Mouse (Mus musculus) intestine, embryonic 16.5 days (tissue): ENCODE data around the gene Pdia6. TPM values are rescaled to one million over a fixed set of nuclear protein-coding genes. Genes with fewer than 3 reads are reported as not detected.
A peak's percentile ranks its signal among the peaks of the same experiment; 100 is the strongest.

Source experiments
- ATAC-seq: fragments of 200-750 bp; cut with Nextera tagmentation; 2 replicates; pipeline ENCODE4 v1.8.0; 2017; ENCODE audit warnings: moderate TSS enrichment, moderate library complexity
- H3K27ac ChIP-seq: fragments of 300-500 bp; sonication (generic); 2 replicates; pipeline ENCODE4 v1.5.1; 2014; ENCODE audit warnings: mild to moderate bottlenecking, low read length
- H3K27me3 ChIP-seq: fragments of 300-500 bp; sonication (generic); replicated peaks from 2 replicates; pipeline ENCODE4 v1.6.1; 2014; ENCODE audit warnings: low read length, control low read depth, mixed read lengths; ENCODE audit not compliant: control insufficient read depth, insufficient read depth
- H3K36me3 ChIP-seq: fragments of 300-500 bp; sonication (generic); 2 replicates; pipeline ENCODE4 v1.6.1; 2014; ENCODE audit warnings: low read length, control low read depth; ENCODE audit not compliant: control insufficient read depth, insufficient read depth
- H3K4me1 ChIP-seq: fragments of 300-500 bp; sonication (generic); 2 replicates; pipeline ENCODE4 v1.6.1; 2014; ENCODE audit warnings: low read length, control low read depth, mixed read lengths; ENCODE audit not compliant: control insufficient read depth, insufficient read depth
- H3K4me2 ChIP-seq: fragments of 300-500 bp; sonication (generic); 2 replicates; pipeline ENCODE4 v1.6.1; 2014; ENCODE audit warnings: low read depth, low read length, control low read depth
- H3K4me3 ChIP-seq: fragments of 300-500 bp; sonication (generic); 2 replicates; pipeline ENCODE4 v1.5.1; 2014; ENCODE audit warnings: mild to moderate bottlenecking, low read length
- H3K9ac ChIP-seq: fragments of 300-500 bp; sonication (generic); 2 replicates; pipeline ENCODE4 v1.6.1; 2014; ENCODE audit warnings: low read depth, low read length
- H3K9me3 ChIP-seq: fragments of 300-500 bp; sonication (generic); 2 replicates; pipeline ENCODE4 v1.6.1; 2016; ENCODE audit warnings: low read length, control low read depth; ENCODE audit not compliant: control insufficient read depth
- WGBS: fragments of 180-500 bp; shearing (Covaris S2); extraction: QIAGEN DNeasy Blood & Tissue Kit; methylation state at CpG from one replicate; pipeline ENCODE4 v1.1.7; 2014; 5-methylcytosine and 5-hydroxymethylcytosine counted together
- polyA plus RNA-seq: library from polyadenylated mRNA; unstranded; fragments of >200 nt; fragmentation: Nextera tagmentation; extraction: Ambion mirVana; gene quantifications from 2 replicates; pipeline ENCODE4 v1.2.1, GENCODE M21; 2015

Gene Pdia6
- polyA plus RNA-seq, 1 experiment from 2014 or later = 650 TPM

- Histone ChIP-seq H3K36me3 (no peaks in the 10 kb centered on the region), H3K4me3 (no peak overlapping the region), H3K9me3 (no peaks in the 10 kb centered on the region), H3K27me3 (no peaks in the 10 kb centered on the region), H3K4me2 (no peak overlapping the region), H3K9ac (no peak overlapping the region), H3K4me1 (no peaks in the 10 kb centered on the region), H3K27ac (no peak overlapping the region)
- 87% methylated on average over 5 of the region's 5 CpGs for WGBS
- no peak for ATAC-seq
Measured at GRCm38 (mm10) chr12:17316096-17316495, 49.8 kb downstream of the Pdia6 start.

GRCm38 (mm10) chr12:17317970-17318369, 51.6 kb downstream of the Pdia6 start:
- H3K27me3 ChIP-seq = peaks cover 3% of the 10 kb centered on the region; the same call in 1 of the 2 replicates
- WGBS = 62% methylated on average over 4 of the region's 4 CpGs
- H3K27ac ChIP-seq = no peak overlapping the region
- no peaks in the 10 kb centered on the region for H3K9me3 ChIP-seq
- no peak for ATAC-seq
- H3K4me1 ChIP-seq = no peaks in the 10 kb centered on the region
- H3K4me3 ChIP-seq = no peak overlapping the region
- no peaks in the 10 kb centered on the region for H3K36me3 ChIP-seq
- no peak overlapping the region for H3K4me2 ChIP-seq
- H3K9ac ChIP-seq = no peak overlapping the region

GRCm38 (mm10) chr12:17318453-17318852, 52.1 kb downstream of the Pdia6 start:
- H3K9ac ChIP-seq = no peak overlapping the region
- H3K4me3 ChIP-seq = no peak overlapping the region
- H3K27ac ChIP-seq = no peak overlapping the region
- H3K27me3 ChIP-seq = peaks cover 7% of the 10 kb centered on the region; the same call in 1 of the 2 replicates
- H3K4me1 ChIP-seq = no peaks in the 10 kb centered on the region
- WGBS = 74% methylated on average over 3 of the region's 3 CpGs
- no peaks in the 10 kb centered on the region for H3K9me3 ChIP-seq
- H3K36me3 ChIP-seq = no peaks in the 10 kb centered on the region
- ATAC-seq = no peak
- H3K4me2 ChIP-seq = no peak overlapping the region

GRCm38 (mm10) chr12:17324549-17325470, 58.5 kb downstream of the Pdia6 start:
- Histone ChIP-seq H3K4me3 (peak overlapping the region; percentile 48), H3K27ac (no peak overlapping the region), H3K36me3 (no peaks in the 10 kb centered on the region), H3K4me1 (peaks cover 3% of the 10 kb centered on the region; the same call in 1 of the 2 replicates), H3K4me2 (peak overlapping the region; percentile 85), H3K27me3 (peaks cover 26% of the 10 kb centered on the region), H3K9me3 (no peaks in the 10 kb centered on the region), H3K9ac (peak overlapping the region; percentile 48)
- 4% methylated on average over 51 of the region's 51 CpGs for WGBS
- ATAC-seq = peak; percentile 71

- Histone ChIP-seq H3K27ac (no peak within 1 kb of the TSS), H3K4me3 (no peak within 1 kb of the TSS), H3K36me3 (no peaks in the 10 kb centered on the region), H3K4me1 (peaks cover 3% of the 10 kb centered on the region; the same call in 1 of the 2 replicates), H3K9ac (no peak within 1 kb of the TSS), H3K4me2 (no peak within 1 kb of the TSS), H3K27me3 (peaks cover 12% of the 10 kb centered on the region), H3K9me3 (no peaks in the 10 kb centered on the region)
- WGBS = 74% methylated on average over 3 of the region's 3 CpGs
- ATAC-seq = no peak
Measured at GRCm38 (mm10) chr12:17329259-17329658, 62.9 kb downstream of the Pdia6 start, which contains the start of gene Atp6v1c2. Gene Atp6v1c2, minus strand, starts transcription at chr12:17329359.

GRCm38 (mm10) chr12:17333459-17333858, 67.1 kb downstream of the Pdia6 start:
- H3K9ac ChIP-seq = no peak overlapping the region
- no peaks in the 10 kb centered on the region for H3K4me1 ChIP-seq
- H3K36me3 ChIP-seq = no peaks in the 10 kb centered on the region
- H3K4me3 ChIP-seq = no peak overlapping the region
- H3K9me3 ChIP-seq = no peaks in the 10 kb centered on the region
- no peaks in the 10 kb centered on the region for H3K27me3 ChIP-seq
- no peak overlapping the region for H3K4me2 ChIP-seq
- WGBS = 18% methylated on average over 1 of the region's 1 CpGs
- ATAC-seq = no peak
- H3K27ac ChIP-seq = no peak overlapping the region

Other genes starting within 250 kb of the Pdia6 start
- 0.61 and 0.66 TPM in 2 replicates for gene Kcnf1, start 89.7 kb upstream of the Pdia6 start, polyA plus RNA-seq
- gene Atp6v1c2, start 62.8 kb downstream of the Pdia6 start, polyA plus RNA-seq = 0.18 TPM in 1 of 2 replicates, not detected in the other
- gene Nol10, start 81.9 kb downstream of the Pdia6 start, polyA plus RNA-seq = 13.3 and 14.5 TPM in 2 replicates